Mouse (Mus musculus) heart, adult 2 months (tissue): ENCODE measurements at regions not wholly inside any gene's neighbourhood (a gene's known extent, or its start where the extent isn't known, plus 50 kb on each side); places are given as distances from the start of the nearest gene placed in this dataset.
A peak's percentile ranks its signal among the peaks of the same experiment; 100 is the strongest.

ENCODE experiments used
- CTCF ChIP-seq: fragments of 200-600 bp; IDR thresholded peaks from 2 replicates; pipeline ENCODE4 v1.8.1; 2022; ENCODE audit warnings: antibody characterized with exemption, mild to moderate bottlenecking, moderate library complexity
- EP300 ChIP-seq: fragments of 200-500 bp; IDR thresholded peaks from 2 replicates; pipeline ENCODE4 v1.6.1; 2011; ENCODE audit warnings: low read depth, low read length, control low read depth; ENCODE audit not compliant: insufficient read depth

- TF ChIP-seq CTCF (peak; percentile 37), EP300 (no peak)
Measured at GRCm38 (mm10) chr12:117330418-117330817, 185.9 kb upstream of the Rapgef5 start.
